Mouse (Mus musculus) spleen, postnatal 14 days (tissue): ENCODE results near the gene Vav1.
"Not testable (repeated sequence)": the region's sequence is repeated elsewhere in the genome, so short reads cannot be mapped to it uniquely, and the experiment has no call there.

Source experiments
- DNase-seq, 2 experiments: peaks; one replicate each; pipeline ENCODE4 v3.0.0; 2021 to 2022; ENCODE audit warnings: low spot score in 2 of 2

The Vav1 gene

DNA sequence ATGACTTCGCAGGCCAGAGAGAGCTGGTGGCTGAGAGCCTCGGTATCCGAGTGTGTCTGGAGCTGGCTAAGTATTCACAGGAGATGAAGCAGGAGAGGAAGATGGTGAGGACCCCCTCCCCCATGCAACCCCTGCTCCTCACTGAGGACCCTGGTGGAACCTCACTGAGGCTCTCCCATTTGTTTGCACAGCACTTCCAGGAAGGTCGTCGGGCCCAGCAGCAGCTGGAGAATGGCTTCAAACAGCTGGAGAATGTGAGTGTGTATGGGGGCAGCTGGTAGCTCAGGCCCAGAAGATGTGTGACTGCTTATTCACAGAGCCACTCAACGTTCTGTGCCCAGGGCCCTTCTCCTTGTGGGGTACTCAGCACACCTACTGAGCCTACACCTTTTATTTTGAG lies 25.6 kb upstream of the Vav1 start:
- DNase-seq = no peak

DNA sequence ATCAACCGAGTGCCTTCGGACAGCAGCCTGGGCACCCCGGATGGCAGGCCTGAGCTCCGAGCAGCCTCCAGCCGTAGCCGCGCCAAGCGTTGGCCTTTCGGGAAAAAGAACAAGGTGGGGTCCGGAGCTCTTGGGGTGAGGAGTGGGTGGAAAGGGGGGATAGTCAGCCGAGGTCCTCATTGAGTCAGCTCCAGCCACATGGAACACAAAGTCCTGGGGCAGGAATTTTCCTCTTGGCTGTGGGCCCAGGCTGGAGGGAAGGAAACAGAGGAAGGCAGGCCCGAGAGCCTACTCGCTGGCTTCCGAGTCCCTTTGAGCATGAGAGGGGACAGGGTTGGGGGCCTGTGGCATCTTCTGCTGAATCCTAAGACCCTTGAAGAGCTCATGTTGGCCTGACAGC lies 23.5 kb upstream of the Vav1 start:
- no peak for DNase-seq

DNA sequence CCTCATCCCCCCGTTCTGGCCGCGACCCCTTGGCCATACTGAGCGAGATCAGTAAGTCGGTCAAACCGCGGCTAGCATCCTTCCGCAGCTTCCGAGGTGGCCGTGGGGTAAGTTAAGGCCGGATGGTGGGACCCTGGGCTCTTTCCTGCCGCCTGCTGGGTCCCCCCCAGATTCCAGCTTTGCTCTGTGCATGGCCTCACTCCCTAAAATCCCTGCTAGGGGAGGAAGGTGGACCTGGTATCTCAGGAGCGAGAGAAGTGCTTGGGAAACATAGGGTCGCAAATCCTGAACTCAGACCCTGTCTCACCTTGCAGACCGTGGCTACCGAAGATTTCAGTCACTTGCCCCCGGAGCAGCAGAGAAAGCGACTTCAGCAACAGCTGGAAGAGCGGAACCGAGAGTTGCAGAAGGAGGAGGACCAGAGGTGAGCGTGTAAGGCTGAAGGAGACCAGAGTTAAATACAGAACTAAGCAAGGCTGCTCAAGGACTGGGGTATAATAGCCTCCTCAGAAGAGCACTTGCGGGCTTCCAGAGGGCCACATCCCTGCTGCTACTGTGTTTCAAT lies 21.9 kb upstream of the Vav1 start:
- no peak for DNase-seq

DNA sequence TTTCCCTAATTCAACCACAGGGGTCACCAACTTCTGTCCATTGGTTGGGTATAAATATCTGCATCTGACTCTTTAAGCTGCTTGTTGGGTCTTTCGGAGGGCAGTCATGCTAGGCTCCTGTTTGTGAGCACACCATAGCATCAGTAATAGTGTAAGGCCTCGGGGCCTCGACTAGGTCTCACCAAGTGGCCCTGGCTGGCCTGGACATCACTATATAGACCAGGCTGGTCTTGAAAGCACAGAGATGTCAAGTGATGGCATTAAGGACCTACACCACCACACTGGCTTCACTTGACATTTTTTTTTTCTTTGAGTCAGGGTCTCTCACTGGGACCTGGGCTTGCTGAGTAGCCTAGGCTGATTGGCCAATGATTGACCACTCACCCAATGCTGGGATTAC lies 20.7 kb upstream of the Vav1 start:
- no peak for DNase-seq

DNA sequence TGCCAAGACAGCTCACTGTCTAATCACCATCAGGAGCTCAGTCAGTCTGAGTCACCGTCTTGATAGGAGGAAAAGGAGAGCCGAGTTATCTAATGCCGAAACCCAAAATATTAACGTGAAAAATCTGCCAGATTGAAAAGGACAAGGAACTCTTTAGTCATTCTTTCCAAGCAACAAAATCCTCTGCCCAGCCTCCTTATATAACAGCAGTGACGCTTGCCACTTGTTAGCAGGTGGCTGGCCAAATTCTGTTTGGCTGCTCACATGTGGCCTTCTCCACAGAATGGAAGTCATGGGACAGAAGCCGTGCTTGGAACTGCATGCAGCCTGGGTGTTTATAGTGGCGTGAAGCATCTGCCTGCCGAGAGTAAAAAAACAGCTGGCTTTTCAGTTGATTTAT lies 19.2 kb upstream of the Vav1 start:
- DNase-seq = no peak

- DNase-seq = no peak
Observed at GRCm38 (mm10) chr17:57260351-57260750, 18.5 kb upstream of the Vav1 start.

- DNase-seq = no peak
Observed at GRCm38 (mm10) chr17:57261286-57261685, 17.6 kb upstream of the Vav1 start.

GRCm38 (mm10) chr17:57261796-57262195 lies 17.1 kb upstream of the Vav1 start:
- no peak for DNase-seq

DNA sequence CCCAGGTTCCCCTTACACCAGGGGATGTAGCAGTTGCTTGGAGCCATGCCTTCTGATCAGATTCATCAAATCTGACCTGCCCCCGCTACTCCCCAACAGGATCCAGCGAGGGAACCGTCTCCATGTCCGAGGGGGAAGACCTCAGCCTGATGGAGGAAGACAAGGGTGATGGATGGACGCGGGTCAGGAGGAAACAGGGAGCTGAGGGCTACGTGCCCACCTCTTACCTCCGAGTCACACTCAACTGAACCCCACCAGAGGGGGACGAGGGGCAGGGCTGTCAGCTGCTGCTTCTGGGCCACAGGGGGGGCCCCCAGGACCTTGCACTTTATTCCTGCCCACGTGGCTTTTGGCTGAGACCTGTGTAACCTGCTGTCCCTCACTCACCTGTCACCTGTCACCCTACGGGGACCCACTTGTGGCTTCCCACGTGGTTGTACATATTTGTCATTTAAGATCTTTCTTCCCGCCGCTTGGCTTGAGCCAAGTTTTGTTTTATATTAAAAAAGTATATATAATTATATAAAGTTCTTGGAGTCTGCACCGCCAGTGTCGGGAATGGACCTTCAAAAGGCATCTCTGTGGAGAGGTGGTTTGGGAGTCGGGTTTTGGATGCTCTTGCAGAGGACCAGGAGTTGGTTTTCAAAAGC lies 15.9 kb upstream of the Vav1 start:
- DNase-seq = no peak

GRCm38 (mm10) chr17:57264164-57264563 lies 14.7 kb upstream of the Vav1 start:
- no peak for DNase-seq

- peak; percentile 34 to 52 for DNase-seq
Observed at GRCm38 (mm10) chr17:57264972-57265945, 13.6 kb upstream of the Vav1 start.

DNA sequence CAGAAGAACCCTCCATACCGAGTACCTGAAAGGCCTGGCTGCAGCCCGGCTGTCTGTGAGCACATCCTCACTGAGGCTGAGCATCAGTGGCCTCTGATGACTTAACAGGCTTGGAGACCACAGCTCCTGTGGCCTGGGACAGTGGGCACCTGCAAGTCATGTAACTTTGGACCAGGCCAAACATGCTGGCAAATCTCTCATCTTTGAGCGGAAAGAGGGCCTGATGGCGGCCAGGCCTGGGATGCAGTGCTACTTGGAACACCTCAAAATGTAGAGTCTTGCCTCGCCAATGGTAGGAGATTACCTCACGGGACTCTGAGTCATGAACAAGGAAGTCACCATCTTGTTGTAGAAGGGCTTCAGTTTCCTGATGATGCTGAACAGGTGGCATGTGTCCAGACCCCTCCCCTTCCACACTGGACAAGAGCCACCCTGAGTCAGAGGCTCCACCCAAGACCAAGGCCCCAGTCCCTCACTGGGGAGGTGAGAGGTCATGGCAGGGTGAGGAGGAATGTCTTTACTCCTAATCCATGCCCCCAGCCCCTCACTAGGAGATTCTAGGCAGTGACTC lies 11.3 kb upstream of the Vav1 start:
- no peak for DNase-seq

DNA sequence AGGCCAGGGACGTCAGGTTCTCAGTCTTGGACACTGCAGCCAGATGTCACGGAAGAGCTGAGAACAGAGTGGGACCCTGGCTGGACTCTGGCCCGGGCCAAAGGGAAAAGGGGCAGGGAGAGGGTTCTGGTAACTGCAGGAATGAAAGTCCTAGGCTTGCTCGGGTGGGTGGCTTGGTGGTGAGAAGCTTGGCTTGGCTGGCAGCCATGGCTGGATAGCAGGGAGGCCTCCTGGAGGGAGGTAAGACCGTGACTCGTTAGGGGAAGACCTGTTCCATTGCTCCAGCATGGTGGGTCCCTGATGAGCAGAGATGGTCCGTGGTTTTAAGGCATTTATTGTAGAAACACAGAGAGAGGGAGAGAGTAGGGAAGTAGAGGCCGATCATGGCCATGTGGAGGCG lies 7.6 kb upstream of the Vav1 start:
- DNase-seq = no peak

DNA sequence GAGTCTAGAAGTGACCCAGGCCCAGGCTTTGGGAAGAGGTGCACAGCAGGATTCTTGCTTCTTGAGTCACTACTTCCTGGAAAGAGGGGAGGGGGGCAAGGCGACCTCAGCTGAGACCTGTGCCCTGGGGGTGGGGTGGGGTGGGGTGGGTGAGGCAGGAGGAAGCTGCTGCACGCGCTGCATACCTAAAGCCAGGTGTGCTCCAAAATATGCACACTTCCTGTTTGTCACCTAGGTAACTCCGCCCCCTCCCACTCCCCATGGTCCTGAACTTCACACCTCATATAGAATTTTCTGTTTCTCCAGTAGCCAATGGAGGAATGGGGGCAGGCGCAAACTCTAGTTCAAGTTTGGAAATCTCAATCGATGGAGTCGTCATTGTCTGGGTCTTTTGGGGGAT lies 5.1 kb upstream of the Vav1 start:
- no peak for DNase-seq

GRCm38 (mm10) chr17:57274686-57275085 lies 4.2 kb upstream of the Vav1 start:
- no peak for DNase-seq

DNA sequence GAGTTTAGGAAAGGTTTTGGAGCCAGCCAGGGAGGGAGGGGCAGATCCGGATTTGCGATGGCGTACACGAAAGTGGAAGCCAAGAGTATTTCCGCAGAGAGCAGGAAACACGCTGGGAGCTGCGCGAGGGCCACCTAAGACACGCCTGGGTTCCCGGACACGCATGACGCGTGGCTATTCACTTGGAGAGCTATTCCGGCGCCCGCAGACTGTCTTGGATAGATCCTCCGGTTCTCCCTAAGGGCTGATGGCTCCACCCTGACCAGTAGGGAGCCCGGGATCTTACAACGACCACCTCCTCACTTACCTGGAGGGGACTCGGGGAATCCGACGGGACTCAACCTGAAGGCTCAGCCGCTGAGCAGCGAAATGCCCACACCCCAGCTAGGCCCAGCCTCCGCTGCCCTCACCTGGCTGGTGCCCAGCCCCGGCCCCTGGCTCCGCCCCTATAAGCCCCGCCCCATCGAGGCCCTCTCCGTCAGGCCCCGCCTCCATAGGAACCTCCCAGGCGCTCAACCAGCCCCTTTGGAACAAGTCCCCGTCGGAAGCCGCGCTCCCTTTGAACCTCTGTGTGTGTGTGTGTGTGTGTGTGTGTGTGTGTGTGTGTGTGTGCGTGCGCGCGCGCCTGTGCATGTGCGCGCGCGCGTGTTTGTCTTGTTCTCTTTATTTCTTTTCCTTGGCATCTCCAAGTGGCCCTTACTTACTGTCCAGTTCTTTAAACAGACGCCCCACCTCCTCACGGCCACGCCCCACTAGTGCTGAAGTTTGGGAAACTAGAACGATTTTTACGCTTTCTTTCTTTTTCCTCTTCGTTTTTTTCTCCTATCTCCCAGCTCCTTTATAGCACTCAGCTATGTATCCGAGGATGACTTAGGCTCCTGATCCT lies 3.5 kb upstream of the Vav1 start:
- DNase-seq = peak; percentile 73 to 74

GRCm38 (mm10) chr17:57275997-57276351 lies 2.9 kb upstream of the Vav1 start:
- DNase-seq = no peak

- DNase-seq = peak in 1 of 2 experiments; percentile 56
Observed at GRCm38 (mm10) chr17:57276634-57277121, 2.2 kb upstream of the Vav1 start.

DNA sequence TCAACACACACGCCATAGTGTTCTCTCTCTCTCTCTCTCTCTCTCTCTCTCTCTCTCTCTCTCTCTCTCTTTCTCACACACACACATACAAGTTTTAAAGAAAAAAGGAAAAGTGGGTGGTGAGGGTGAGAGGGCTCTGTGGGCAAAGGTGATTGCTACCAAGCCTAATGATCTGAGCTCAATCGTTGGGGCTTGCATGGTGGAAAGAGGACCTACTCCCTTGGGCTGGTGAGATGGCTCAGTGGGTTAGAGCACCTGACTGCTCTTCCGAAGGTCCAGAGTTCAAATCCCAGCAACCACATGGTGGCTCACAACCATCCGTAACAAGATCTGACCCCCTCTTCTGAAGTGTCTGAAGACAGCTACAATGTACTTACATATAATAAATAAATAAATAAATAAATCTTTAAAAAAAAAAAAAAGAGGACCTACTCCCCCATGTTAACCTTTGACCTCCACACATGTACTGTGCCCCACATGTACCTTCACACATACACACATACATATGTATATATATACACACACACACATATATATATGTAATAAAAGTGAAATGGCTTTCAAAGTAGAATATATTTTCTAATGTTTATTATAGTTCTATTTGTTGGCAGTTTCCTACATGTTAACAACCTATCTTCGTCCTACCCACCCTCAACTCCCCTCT lies 1.2 kb upstream of the Vav1 start:
- not testable (repeated sequence) for DNase-seq

GRCm38 (mm10) chr17:57278537-57278936 lies 363 bp upstream of the Vav1 start:
- DNase-seq = no peak
